Mouse (Mus musculus) Muller cell, postnatal 12 days (primary cell): ENCODE measurements around the gene Il31ra.

ENCODE experiments used
- DNase-seq: peaks from one replicate; pipeline ENCODE4 v3.0.0-alpha.2; 2015; ENCODE audit errors: inconsistent ontology term

Gene Il31ra

DNA sequence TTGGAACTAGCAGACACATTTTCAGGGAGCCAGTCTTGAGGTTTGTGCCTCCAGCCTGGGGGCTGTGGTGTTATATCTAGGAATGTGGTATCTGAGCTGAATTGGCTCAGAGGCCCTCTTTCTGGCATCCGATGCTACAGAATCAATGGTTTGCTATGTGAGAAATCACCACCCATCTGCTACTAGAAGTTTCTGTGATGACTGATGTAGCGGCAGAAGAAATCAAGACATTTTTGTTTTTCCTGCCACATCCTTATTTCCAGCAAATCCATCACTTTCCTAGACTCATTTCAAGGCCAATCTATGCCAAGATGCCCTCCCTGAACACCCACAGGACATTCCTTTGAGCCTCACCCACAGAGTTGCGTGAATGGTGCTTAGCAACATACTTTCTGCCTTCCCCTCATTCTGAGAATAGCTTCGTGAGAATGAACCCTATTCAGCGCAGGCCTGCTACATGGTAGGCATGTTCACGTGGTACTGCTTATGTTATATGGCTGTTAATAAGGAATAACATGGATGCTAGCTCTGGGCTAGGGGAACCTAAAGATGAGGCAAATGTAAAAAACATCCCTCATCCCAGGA, 33.5 kb downstream of the Il31ra start:
- peak; percentile 64 for DNase-seq

DNA sequence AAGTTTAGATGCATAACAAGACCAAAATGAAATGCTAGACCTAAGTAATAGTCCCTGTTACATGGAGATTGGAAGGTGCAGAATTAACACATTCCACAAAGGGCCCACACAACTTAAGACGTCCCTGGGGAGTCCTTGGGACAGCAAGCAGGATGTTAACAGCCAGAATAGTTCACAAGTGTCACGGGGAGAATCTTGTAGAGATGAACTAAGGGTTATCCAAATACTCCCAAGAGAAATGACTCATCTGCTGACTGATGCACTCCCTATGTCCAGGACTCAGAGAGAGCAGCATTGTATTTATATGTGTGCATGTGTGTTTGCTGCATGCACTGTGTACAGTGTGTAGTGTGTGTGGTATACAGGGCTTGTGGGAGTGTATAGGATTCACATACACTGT, 37.7 kb downstream of the Il31ra start:
- no peak for DNase-seq

DNA sequence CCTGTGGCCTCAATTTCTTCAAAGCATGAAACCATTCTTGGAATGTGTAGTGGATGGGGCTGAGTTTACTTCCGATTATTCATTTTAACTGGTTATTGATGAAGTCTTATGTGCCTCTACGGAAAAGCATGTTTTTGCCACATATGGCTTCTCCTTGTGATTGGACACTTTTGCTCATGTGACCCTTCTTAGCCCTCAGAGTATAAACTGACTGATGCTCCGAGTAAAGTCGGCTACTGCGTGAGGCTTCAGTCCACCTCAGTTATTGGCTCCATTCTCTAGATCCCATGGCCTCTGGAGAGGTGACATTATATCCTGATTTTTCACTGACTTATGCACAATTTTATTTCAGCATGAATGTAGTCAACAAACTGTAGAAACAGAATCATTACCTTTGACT, 40.9 kb downstream of the Il31ra start:
- no peak for DNase-seq

DNA sequence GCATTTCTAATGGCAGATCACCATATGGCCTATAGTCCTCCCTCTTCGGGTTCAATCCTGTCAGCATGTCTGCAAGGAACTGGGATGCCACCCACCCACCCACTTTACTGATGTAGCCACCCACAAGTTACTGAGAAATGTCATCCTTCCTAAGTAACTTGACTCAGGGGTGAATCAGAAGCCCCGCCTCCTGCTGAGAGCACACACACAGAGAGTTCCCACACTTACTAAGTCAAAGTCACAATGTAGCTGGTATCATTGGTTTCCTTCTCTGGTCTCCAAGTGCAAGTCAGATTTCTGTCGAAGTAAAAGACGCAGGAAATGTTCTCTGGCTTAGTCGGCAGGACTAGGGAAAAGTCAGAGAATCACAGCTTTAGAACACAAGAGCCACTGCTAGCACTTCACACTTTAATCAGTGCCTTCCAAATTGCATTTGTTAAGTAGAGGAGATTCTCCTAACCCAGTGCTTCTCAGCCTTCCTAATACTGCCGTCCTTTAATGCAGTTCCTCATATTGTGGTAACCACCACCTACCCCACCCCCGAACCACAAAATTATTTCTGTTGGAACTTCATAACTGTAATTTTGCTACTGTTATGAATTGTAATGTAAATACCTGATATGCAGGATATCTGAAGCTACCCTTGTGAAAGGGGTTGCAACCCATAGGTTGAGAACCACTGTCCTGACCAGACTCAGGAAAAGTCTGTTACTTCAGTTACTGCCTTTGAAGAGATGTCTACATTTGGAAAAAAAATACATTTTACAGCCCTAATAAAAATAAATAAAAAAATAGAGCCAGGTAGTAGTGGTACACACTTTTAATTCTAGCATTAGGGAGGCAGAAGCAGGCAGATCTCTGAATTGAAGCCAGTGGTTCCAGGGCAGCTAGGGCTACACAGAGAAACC, 42.3 kb downstream of the Il31ra start:
- DNase-seq = no peak

DNA sequence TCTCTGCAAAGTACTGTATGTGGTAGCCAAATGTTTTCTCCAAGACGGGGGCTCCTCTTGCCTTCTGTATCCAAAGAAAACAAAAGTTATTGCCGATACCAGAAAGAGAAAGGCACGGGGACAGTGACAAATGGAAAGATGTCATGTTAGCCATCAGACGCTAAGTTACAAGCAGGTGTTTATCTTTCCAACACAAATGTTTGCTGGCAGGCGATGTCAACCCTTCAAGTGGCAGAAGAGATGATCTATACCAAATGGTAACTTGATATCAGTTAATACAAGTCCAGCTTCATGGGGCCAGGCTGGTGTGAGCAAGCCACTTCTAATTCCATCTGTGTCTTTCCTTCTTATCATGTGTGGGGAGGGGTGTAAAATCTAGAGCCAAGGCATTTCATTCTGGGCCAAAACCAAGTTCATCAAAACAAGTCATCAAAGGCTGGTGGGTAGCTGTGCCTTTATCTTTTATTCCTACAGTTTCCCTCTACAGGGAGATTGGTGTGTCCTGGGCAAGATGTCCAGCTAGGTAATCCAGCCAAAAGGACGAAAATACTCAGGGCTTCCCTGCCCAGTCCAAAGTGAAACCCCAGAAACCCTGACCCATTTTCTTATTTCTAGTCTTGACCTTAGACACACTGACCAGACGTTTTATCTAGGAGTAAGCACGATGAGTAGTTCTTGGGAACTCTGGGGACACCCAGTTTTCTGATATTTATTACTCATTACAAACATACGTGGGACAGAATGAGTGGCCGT, 52.8 kb downstream of the Il31ra start:
- DNase-seq = no peak

DNA sequence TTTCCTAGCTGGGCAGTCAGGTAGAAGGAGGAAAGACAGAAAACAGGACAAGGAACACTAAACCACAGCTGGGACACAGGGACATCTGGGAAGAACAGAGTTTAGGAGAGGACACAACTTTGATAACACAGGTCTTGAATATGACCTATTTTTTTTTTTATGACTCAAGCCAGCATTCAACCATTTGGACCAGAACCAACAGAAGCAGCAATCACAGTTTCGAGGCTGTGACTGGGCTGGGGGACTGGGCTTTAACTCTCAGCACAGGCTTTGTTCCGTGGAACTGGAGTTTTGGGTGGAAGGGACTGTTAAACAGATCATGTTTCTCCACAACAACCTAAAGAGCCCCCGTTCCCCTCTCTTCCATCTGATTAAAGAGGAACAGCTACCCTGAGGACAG, 53.5 kb downstream of the Il31ra start:
- DNase-seq = no peak

DNA sequence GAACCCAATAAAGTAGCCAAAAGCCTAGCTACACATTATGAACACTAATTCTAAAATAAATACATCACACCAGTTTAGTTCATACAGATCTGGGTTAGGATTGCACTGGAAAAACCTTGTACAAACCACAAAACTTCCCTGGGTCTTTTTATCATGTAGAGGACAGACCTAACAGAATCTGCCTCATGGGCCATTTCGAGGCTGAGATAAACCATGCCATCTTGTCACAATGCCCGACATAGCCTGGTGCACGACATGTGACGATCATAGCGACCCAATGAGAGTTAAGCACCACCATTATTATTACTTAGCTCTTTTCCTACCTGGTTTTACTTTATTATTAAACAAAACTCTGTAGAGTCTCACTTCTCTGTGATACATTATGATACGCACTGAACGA, 57.1 kb downstream of the Il31ra start:
- no peak for DNase-seq

DNA sequence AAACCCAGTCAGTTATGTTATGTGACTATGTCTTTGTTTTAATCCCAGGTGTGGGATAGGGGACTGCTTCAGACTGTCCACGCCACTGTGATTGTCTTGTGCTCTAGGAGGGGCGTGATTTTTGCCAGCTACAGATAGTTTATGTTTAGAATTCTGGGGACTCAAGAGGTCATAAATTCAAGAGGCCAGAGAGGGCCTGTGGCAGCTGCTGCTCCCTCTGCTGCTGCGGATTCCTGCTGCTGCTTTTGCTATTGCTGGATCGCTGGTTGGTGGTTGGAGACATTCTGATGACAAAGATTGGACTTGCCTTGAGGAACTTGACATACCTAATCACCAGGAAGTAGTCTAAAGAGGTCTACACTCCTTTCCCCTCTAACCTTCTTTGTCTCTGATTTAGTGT, 57.5 kb downstream of the Il31ra start:
- no peak for DNase-seq

DNA sequence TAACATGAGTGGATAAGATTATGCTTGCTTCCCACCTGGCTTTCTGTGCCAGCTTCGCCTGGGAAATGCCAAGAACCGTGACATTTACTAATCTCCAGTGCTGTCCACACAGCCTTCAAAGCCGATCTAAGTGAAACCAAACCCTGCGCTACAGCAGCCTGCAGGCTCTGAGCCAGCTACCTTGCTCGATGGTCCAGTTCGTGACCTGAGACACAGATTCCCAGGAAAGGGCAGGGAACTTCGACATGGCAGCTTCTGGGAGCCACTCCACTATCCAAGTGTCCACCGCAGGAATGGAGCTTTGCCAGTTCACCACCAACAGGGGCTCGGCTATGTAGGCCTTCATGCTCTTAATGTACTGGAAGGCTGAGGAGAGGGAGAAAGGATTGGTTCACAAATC, 60.6 kb downstream of the Il31ra start:
- DNase-seq = no peak

DNA sequence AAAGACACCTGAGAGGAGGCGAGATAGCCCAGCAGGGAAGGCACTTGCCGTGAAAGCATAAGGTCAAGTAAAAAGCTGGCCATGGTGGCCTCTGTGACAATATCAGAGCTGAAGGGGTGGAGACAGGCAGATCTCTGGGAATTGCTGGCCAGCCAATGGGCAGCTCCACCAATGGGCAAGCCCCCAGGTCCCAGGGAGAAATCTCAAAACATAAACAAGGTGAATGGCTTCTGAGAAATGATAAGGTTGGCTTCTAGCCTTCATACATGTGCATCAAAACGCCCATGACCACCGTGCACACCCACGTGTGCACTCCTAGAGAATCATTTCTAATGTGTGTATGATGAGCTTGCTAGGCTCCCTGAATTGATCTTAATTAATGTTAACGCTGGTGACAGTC, 61.9 kb downstream of the Il31ra start:
- no peak for DNase-seq

DNA sequence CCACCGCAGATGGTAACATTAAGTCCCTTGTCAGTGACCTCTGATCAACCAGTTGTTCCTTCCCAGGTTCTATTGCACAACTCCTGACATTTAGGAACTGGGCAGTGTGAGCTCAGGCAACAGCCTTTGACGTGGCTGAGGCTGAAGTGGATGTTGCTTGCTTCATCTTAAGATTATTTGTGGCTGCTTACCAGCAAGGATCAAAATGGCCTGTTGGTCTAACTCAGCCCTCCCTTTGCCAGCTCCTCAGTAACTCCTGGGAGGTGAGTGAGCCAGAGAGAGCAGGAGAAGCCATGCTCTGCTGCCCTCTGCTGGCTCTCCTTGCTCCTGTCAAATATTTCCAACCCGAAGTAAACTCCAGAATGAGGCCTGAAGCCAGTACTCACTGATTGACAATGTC, 64.3 kb downstream of the Il31ra start:
- DNase-seq = peak; percentile 36

DNA sequence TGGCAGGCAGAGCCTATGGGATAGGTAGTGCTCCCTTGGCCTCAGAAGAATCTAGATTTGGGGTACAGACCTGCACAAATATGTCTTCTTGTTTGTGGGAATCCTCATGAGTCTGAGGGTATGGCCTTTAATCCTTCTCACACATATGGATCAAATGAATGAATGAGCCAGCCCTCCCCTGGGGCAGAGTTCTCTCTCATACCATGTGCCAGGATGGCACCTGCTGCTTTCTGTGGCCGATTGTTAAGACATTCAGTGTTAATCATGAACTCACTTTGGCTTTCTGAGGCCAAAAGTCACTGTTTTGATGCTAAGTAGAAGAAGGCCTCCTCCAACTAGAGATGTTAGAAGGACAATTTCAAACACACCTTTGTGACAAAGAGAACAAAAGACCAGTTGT, 67.0 kb downstream of the Il31ra start:
- DNase-seq = no peak

DNA sequence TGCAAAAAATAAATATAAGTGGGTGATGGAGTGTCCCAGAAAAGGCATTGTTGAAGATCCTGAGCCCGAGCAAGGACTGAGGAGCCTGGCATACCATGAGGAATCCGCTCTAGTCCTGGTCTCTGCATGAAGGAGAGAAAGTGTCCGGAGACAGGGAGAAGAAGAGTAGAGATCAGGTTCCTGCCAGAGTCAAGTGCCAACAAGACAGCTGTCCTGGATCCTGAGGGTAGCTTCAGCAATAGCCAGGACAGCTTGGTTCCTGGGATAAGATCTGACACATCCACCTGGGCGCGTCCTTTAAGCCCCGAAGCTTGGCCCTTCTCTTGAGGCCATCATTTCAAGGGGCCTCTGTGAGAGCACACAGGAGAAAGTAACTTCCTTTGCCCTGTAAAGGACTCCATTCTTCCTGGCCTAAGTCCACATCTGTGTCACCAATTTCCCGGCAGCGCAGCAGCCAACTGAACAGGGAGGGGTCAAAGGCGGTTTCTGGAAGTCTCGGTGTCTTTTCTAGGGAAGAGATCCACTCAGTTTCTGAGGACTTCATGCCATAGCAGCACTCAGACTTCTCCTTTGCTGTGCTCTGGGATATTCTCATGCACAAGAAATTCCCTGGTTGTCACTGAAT, 70.7 kb downstream of the Il31ra start:
- no peak for DNase-seq

DNA sequence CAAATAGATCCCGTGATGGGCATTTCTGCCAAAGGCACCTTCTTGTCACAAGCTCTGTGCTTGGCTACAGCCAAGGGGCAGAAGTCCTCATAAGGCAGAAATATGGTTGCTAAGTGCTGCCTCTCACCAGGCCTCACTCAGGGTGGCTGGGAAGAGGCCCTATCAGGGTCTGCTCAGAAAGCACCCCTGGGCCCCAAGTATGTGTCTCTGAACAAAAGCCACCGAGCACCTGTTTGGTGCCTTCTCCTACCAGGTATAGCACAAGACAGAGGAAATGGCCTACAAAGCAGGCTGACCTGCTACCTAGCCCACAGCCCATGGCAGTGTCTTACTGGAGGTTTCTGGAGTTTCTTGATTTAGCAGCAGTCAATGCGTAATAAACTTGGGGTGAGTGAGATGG, 71.3 kb downstream of the Il31ra start:
- DNase-seq = no peak

DNA sequence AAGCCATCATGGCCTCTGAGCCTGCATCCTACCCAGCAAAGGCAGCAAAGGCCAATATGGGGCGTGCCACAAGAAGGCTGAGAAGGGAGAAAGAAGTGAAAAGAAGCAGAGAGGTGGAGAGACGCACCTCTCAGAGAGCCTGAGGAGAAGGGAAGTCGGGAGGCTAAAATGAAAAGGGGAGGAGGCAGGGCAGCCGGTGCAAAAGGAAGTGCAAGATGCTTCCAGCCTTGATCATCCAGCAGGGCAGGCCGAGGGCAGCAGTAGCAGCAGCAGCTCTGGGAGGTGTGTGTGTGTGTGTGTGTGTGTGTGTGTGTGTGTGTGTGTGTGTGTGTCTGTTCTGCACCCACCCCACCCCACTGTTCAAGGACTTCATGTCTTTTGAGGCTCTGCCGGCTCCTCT, 71.9 kb downstream of the Il31ra start:
- no peak for DNase-seq

DNA sequence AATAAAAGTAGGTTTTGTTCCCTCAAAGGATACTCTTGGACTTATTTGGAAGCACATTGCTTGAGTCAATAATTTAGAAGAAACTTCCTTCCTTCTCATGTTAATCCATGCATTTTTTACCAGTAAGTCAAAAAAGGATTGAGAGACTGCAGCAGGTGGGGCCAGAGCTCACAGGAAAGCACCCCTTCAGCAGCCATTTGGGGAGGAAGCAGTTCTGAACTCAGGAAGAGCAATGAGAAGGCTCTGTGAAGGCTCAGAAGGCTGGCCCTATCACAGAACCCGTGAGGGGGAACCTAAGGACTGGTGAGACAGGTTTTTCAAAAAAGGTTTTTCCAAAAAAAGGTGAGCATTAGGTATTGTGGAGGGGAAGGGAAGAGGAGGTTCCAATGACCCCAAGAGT, 79.6 kb downstream of the Il31ra start:
- DNase-seq = no peak

DNA sequence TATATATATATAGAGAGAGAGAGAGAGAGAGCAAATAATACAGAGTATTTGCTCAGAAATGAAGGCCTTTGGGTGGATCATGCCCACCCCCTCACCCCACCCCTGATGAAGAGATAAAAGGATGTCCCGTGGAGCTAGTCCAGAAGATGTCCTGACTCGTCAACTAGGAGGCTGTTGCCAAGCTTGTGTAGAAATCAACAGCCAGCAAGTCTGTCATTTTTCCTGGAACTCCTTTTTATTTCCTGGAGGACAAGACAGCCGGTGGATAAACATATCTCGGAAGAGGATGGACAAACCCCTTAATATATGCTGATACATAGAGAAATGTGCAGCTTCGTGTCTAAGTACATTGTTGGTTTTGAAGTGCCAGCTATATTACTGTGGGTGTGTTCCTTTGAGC, 81.3 kb downstream of the Il31ra start:
- no peak for DNase-seq

DNA sequence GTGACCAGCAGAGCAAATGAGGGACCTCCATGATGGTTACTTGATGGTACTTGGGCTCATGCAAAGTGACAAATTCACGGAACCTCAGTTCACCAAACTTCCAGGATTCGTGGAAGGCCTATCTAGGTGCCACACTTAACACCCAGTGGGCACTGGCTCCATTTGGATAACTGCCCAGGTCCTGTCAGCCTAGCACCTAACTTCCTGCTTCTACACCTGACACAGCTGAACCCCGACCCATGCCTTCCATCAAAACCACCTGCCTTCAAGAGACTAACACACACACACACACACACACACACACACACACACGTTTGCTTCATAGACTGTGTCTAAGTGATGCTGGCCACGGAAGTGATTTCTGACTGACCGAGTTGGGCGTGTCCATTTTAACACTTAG, 82.3 kb downstream of the Il31ra start:
- DNase-seq = no peak

DNA sequence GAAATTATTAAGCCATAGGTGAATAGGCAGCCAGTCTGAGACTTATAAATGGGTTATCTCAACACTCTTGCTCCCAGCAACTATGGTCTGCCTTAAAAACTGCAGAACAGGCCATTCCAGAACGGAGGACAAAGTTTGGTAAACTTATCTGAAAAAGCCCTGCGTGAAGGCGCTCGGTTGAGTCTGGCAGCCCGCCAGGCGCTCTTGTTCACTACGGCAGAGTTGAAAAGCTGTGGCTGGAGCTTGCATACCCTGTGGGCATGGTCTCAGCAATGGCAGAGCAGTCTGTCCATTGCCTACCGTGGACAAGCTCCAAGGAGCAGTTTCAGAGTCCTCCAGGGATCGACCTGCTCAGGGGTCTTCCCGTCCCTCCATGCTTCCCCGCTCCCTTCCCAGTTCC, 82.9 kb downstream of the Il31ra start:
- DNase-seq = no peak

DNA sequence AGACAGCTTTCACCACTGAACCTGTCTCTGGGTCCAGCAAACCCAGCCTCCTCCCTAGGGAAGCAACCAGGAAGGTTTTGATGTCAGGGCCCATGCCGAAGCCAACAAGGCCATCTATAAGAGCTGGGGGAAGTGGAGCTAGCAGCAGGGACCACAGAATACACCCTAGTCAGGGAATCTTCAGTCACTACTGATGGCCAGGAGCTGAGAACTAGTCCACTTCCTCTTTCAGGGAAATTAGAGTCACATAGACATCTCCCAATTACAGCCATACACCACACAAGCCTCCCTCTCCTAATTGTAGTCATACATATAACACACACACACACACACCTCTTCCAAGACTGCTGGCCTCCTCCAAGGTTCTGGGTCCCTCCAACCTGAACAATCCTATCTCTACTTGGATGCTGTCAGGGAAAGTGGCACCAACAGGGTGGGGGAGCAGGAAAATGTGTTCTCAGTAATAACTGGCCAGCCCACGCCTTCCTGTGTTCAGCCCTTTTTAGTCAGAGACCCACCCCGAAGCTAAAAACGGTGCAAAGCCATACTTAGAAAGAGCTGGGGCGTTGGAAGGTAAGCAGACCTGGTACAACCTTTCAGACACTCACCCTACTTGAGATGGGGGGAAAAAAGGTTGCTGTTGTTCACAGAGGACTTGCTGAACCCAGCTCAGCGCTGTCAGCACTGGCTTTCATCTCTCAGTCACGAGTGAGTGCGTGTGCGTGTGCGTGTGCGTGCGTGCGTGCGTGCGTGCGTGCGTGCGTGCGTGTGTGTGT, 83.5 kb downstream of the Il31ra start:
- DNase-seq = no peak

DNA sequence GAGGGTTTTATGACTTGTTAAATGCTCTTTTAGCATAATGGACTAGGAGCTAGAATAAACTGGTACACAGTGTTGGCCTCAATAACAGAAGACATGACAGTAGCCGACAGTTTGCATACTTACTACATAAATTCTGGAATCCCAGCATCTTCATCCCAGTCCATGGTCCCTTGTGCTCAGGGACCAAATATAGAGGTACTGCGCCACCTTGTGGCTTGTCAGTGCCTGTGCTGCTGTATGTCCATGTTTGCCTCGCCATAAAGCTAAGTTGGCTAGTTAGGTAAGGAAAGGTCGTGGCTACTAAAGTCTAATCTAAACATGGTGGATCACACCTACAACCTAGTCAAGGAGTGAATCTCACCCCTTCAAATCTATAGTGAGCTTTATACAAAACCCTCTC, 84.7 kb downstream of the Il31ra start:
- peak; percentile 36 for DNase-seq

DNA sequence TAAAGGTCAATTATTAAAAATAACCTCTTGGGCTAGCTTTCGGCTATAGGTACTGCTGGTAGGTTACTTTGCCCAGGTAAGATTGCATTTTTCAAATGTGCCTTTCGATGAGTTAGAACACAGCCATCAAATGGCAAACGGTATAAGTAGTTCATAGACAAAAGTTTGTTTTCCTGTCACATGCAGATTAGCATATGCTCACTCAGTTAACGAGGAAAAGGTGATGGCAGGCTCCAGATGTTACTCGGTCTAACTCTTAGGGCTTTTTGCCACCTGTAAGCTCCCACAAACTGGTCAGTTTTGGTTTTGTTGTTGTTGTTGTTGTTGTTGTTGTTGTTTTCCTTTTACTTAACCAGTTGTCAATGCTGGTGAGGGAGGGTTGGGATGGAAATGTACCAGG, 85.7 kb downstream of the Il31ra start:
- DNase-seq = no peak
